Mouse (Mus musculus) layer of hippocampus, postnatal 25 days (tissue): ENCODE results near the gene Gramd4. TPM values are rescaled to one million over a fixed set of nuclear protein-coding genes. Genes with fewer than 3 reads are reported as not detected.

Source experiments
- DNase-seq, 2 experiments: peaks; one replicate each; pipeline ENCODE4 v3.0.0; 2022; ENCODE audit warnings: mixed read lengths in 2 of 2, low spot score in 1 of 2; ENCODE audit errors: extremely low spot score in 1 of 2
- total RNA-seq, 2 experiments: library from RNA; stranded (reverse); gene quantifications; 2 replicates each; pipeline ENCODE4 v1.2.3; 2021

Gramd4 gene
- total RNA-seq, 2 experiments from 2014 or later: 25.9 to 27.7 TPM

GRCm38 (mm10) chr15:86067941-86068495 lies 10.5 kb downstream of the Gramd4 start:
- no peak for DNase-seq

DNA sequence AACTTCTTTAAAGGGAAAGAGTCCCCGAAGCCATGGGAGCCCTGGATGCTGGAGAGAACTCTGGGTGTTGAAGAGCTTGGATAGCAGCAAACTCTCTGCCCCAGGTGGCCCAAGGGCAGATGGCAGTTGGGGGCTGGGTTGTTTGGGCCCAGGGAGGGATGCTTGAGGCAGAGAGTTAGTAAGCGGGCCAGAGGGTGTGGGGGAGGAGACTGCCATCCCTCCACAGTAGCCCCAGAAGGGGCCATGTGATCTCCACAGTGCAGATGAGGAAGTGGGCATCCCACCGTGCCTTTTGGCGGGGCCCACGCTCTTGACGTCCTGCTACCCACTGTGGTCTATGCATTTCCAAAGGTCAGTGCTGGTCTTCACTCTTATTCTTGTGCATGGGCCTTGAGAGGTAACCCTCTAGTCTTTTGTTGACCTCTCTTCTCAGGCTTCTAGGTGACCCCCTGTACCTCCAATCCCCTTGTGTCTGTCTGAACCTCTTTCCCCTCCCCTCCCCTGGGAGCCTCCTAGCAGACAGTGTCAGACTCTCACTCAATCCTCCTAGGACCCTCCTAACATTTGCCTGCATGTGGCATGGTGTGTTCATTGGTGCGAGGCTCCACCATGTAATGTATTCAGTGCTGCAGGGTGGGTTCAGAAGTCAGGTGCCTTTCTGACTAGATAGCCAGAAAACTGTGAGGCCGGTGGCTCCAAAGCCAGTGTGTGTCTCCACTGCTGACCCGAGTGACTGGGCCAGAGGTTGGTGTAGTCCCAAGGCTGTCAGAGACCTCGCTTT lies 11.7 kb downstream of the Gramd4 start:
- no peak for DNase-seq

GRCm38 (mm10) chr15:86070368-86070767 lies 12.9 kb downstream of the Gramd4 start:
- no peak for DNase-seq

DNA sequence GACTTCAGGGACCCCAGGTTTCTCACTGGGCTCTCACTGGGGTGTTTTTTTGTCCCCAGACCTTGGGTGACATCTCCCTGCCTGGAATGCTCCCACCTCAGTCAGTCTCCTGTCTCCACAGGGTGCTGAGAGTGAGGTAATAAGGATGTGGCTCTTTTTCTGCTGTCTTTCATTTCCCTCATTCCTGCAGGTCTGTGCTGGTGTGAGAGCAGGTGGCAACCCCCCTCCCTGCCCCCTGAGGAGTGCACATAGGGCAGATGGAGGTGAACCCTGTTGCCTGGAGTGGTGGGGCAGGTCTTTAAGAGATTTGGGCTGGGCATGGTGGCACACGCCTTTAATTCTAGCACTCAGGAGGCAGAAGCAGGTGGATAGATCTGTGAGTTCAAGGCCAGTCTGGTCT lies 13.7 kb downstream of the Gramd4 start:
- no peak for DNase-seq

GRCm38 (mm10) chr15:86074171-86074937 lies 16.9 kb downstream of the Gramd4 start:
- no peak for DNase-seq

- no peak for DNase-seq
Observed at GRCm38 (mm10) chr15:86075305-86076047, 18.0 kb downstream of the Gramd4 start.

DNA sequence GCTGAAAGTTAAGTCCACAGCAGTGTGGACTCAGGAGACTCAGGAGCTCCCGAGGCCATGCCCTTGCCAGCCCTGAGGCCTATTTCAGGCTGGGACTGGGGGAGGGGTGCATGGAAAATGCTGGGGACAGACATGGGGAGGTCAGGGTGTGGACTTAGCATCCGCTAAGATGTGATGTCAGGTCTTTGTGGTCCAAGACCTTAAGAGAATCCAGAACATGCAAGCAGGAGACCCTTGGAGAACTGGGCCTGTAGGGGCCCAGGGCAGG lies 18.5 kb downstream of the Gramd4 start:
- no peak for DNase-seq

- no peak for DNase-seq
Observed at GRCm38 (mm10) chr15:86076378-86076777, 18.9 kb downstream of the Gramd4 start.

- no peak for DNase-seq
Observed at GRCm38 (mm10) chr15:86077934-86078333, 20.4 kb downstream of the Gramd4 start.

DNA sequence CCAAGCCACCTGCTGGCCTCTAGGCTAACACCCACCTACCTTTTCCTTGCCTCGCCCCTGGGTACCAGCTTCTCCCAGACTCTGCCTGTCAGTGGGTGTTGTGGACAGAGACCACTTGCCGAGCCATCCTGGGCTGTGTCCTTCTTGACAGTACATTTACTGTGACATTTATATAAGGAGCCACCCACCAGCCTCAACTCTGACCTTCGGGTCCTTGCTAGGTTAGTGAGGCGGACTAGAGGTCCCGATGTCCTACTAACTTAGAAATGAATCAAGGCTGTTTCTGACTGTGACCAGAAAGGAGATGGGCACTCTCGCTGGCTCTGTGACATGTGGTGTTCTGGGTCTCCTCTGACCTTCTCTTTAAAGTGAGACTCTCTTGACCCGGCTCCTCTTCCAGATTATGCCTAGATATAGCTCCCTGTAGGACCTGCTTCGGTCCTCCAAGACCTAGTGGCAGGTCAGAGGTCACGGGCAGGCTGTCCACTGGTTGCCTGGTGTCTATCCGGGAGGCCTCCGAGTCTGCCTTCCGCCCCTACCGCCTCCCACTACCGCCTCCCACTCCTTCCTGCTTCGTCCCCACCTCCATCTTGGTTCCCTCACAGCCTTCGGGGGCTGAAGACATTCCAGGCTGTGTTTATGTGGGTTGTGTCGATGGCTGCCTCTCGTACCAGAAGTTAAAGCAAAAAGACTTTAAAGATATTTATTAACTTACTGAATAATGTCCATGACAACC lies 21.2 kb downstream of the Gramd4 start:
- DNase-seq: no peak

DNA sequence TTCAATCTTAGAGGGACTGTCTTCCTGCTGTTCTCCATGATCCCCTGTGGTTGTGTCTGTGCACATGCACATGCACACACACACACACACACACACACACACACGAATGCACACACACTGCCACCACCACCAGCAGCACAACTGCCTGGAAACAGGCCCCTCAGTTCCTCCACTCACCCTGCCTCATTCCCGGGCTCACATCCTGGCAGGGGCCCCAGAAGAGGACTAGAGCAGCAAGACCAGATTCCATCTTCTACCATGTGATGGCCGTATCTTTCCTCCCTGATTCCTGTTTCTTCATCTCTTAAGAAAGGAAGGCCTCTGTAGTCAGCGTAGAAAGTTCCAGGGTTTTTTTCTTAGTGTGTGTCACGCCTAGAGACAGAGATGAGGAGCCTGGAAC lies 22.0 kb downstream of the Gramd4 start:
- DNase-seq: no peak

GRCm38 (mm10) chr15:86079876-86080275 lies 22.4 kb downstream of the Gramd4 start:
- no peak for DNase-seq

GRCm38 (mm10) chr15:86080408-86080807 lies 22.9 kb downstream of the Gramd4 start:
- DNase-seq: no peak

GRCm38 (mm10) chr15:86081654-86082053 lies 24.2 kb downstream of the Gramd4 start:
- DNase-seq: no peak

- no peak for DNase-seq
Observed at GRCm38 (mm10) chr15:86082551-86082961, 25.1 kb downstream of the Gramd4 start.

GRCm38 (mm10) chr15:86083261-86083741 lies 25.8 kb downstream of the Gramd4 start:
- no peak for DNase-seq

DNA sequence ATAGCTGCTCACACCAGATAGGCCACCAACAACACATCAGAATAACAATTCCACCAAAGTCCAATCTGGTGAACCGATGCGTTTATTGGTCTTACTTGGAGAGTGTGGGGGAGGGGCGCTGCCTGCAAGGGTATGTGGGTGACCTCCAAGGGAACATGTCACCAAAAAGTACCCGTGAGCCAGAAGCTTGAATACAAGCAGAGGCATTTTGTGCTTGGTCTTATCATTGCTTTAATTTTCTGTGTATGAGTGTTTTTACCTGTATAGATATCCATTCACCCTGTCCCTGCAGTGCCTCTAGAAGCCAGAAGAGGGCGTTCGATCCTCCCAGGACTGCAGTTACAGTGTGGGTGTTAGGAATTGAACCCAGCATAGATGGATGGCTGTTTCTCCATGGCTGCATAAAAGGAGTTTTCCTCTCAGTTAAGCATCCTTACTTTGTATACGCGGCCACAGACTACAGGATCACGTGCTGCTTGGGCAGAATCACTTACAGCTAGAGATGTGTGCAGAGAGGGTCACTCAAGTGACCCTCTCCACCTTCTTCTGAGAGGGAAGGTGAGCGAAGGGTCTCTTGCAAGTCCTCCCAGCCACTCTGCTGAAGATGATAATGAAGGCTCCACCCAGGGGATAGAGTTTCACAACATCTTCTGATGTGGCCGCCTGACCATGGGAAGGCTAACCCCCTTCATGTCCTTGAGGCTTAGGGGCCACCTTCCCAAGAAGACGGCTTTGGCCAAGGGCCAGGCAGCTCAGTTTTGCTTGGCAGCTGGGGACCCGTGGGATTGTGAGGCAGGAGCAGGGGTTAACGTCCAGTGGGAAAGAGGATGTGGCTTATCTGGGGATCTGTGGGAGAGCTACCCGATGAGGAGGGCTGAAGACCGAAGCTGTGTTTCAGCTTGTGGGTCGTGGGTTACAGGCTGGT lies 28.1 kb downstream of the Gramd4 start:
- DNase-seq: no peak

GRCm38 (mm10) chr15:86086291-86086706 lies 28.8 kb downstream of the Gramd4 start:
- DNase-seq: peak in 1 of 2 experiments; percentile 48

DNA sequence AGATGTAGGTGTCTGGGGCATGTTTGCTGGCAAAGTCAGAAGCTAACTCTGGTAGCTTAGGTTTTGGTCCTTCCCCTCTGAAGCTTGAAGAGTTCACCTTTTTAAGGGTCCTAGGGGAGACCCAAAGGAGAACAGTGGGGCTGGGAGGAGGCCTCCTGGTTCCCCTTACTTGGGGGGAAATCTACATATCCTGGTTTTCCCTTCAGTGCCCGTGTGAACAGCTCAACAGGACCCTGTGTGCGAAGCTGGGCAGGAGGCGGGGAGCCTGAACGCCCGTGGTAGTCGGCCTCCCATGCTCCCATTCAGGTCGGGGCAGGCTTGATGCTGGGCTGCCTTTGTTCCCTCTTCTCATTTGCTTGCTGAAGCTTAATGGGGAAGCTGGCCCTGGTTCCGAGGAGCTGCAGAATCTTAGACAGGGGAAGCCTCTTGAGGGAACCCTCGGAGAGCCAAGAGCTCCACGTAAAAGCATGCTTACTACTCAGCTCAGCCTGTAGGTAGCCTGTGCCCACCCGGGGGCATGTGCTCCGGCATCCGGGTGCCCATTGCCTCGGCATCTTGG lies 30.2 kb downstream of the Gramd4 start:
- DNase-seq: no peak
